Mouse (Mus musculus) Patski (cell line): ENCODE measurements around the gene Cdkn1a. TPM values are rescaled to one million over a fixed set of nuclear protein-coding genes. Genes with fewer than 3 reads are reported as not detected.
"Not testable (repeated sequence)": the region's sequence is repeated elsewhere in the genome, so short reads cannot be mapped to it uniquely, and the experiment has no call there.

ENCODE experiments used
- ATAC-seq: fragments of 100-300 bp; one replicate; pipeline ENCODE4 v1.8.0; 2021
- CTCF ChIA-PET: fragments of 350-600 bp; sonication (Branson Sonifier 250); formaldehyde crosslinking; loops from one replicate; lab custom pipeline; 2022; ENCODE audit warnings: inconsistent platforms; lab: Charles Lee
- POLR2A ChIA-PET: fragments of 350-600 bp; sonication (Branson Sonifier 250); formaldehyde crosslinking; loops from one replicate; lab custom pipeline; 2022; ENCODE audit warnings: antibody characterized with exemption, inconsistent platforms; lab: Charles Lee
- DNase-seq: peaks from one replicate; pipeline ENCODE4 v3.0.0-alpha.2; 2011; ENCODE audit warnings: low read depth, low spot score
- H3K27me3 ChIP-seq: fragments of 371-371 bp; one replicate; pipeline ENCODE4 v1.5.1; 2021
- CTCF ChIP-seq: fragments of 100-300 bp; IDR thresholded peaks from one replicate; pipeline ENCODE4 v1.5.1; 2021
- in situ Hi-C: fragments of 300-500 bp; cut with MboI; formaldehyde crosslinking; loops from 3 replicates; pipeline ENCODE4 v1.11.1; 2018; ENCODE audit warnings: low pct_unique_long_range_greater_than_20kb, mixed read lengths
- polyA plus RNA-seq: library from polyadenylated mRNA; unstranded; gene quantifications from one replicate; pipeline ENCODE4 v1.2.3, GENCODE M21; 2021

Gene Cdkn1a
- polyA plus RNA-seq, 1 experiment from 2014 or later: 29.0 TPM

DNA sequence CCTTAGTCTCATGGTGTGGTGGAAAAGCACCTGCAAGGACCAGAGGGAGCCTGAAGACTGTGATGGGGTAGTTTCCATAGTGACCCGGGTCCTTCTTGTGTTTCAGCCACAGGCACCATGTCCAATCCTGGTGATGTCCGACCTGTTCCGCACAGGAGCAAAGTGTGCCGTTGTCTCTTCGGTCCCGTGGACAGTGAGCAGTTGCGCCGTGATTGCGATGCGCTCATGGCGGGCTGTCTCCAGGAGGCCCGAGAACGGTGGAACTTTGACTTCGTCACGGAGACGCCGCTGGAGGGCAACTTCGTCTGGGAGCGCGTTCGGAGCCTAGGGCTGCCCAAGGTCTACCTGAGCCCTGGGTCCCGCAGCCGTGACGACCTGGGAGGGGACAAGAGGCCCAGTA is 7.5 kb downstream of the Cdkn1a start:
- in situ Hi-C loops: loop anchor here (5.0 kb wide), 1 partner anchor 74 kb away; no protein-coding TSS in a partner anchor
- CTCF ChIA-PET: no interaction called here
- no peak for TF ChIP-seq CTCF
- H3K27me3 ChIP-seq: no peaks in the 10 kb centered on the region
- ATAC-seq (no peak), DNase-seq (no peak)
- POLR2A ChIA-PET: no interaction called here

GRCm38 (mm10) chr17:29099076-29099475 is 8.3 kb downstream of the Cdkn1a start:
- no peak for ATAC-seq
- no peaks in the 10 kb centered on the region for H3K27me3 ChIP-seq
- CTCF ChIA-PET: no interaction called here
- TF ChIP-seq CTCF: no peak
- in situ Hi-C loops: loop anchor here (5.0 kb wide), 1 partner anchor 73 kb away; no protein-coding TSS in a partner anchor
- POLR2A ChIA-PET: no interaction called here
- DNase-seq: no peak

GRCm38 (mm10) chr17:29100627-29101026 is 9.9 kb downstream of the Cdkn1a start:
- in situ Hi-C loops: no loop called here
- ATAC-seq (no peak), DNase-seq (no peak)
- no peak for TF ChIP-seq CTCF
- ChIA-PET POLR2A (no interaction called here), CTCF (interaction anchor here (1.0 kb wide), 1 partner anchor 18 kb away, joined by 4 read pairs; no protein-coding TSS in a partner anchor)
- no peaks in the 10 kb centered on the region for H3K27me3 ChIP-seq

DNA sequence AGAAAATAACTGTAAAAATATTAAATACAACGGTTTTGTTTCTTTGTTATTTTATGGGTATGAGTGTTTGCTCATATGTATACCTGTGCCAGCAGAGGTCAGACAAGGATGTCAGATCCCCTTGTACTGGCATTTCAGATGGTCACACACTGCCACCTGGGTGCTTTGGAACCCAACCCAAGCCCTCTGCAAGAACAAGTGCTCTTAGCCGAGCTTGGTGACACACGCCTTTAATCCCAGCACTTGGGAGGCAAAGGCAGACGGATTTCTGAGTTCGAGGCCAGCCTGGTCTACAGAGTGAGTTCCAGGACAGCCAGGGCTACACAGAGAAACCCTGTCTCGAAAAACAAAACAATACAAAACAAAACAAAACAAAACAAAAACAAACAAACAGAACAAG is 19.6 kb downstream of the Cdkn1a start:
- H3K27me3 ChIP-seq, POLR2A ChIA-PET, CTCF ChIA-PET, DNase-seq, ATAC-seq, in situ Hi-C loops: not testable (repeated sequence)

DNA sequence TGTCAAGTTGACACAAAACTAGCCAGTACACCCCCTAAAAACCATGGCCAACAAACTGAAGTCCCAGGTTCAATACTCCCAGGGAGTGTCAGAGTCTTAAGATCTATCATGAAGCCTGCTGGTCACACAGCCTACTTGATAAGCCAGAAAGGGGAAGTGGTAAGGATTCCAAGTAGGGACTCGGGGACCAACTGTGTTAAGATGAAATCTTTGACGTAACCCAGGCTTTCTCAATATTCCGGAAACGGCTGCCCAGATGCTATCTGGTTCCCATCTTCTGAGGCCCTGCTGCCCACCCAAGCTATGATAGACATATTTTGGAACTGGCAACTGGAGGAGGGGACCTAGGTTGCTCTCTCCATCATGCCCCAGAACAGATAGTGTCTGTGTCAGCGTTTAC is 20.6 kb downstream of the Cdkn1a start:
- ChIA-PET CTCF (interaction anchor here (1.7 kb wide), 1 partner anchor 135 kb away, joined by 4 read pairs; no protein-coding TSS in a partner anchor), POLR2A (no interaction called here)
- TF ChIP-seq CTCF: no peak
- no peaks in the 10 kb centered on the region for H3K27me3 ChIP-seq
- in situ Hi-C loops: no loop called here
- ATAC-seq: no peak
- DNase-seq: no peak

DNA sequence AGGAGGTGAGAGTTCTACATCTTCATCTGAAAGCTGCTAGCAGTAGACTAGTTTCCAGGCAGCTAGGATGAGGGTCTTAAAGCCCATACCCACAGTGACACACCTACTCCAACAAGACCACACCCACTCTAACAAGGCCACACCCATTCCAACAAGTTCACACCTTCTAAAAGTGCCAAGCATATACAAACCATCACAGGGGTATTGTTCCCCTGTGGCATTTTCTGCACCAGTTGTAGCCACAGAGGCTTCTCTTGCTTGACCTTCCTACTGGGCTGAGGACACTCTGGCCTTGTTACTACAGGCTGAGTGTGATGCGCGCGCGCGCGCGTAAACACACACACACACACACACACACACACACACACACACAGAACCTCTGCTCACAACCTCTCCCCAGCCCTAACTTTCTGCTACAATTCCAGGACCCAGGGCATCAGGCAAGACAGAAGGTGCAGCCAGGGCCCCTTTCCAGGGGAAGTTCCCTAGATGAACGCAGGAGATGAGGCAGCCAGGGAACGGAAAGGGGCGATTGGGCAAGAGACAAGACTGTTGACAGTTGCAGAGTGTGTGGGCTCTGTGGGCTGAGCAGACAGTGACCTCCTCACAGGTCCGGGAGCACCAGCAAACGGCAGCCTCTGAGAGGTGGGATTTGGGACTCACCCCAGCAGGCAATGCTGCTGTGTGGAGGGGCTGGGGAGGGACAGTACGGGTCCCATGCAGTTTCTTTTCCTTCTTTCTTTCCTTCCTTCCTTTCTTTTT is 23.0 kb downstream of the Cdkn1a start, which contains the start of gene Rab44:
TSS of gene Rab44 (plus strand) at position 555 of the 762 bp plus-strand sequence.
- in situ Hi-C loops: no loop called here
- CTCF ChIA-PET: no interaction called here
- POLR2A ChIA-PET: no interaction called here
- ATAC-seq (no peak), DNase-seq (no peak)
- no peak for TF ChIP-seq CTCF
- H3K27me3 ChIP-seq: no peaks in the 10 kb centered on the region

- no peak for DNase-seq
- no peak for ATAC-seq
- no peak for TF ChIP-seq CTCF
- H3K27me3 ChIP-seq: no peaks in the 10 kb centered on the region
- ChIA-PET POLR2A (interaction anchor here (0.7 to 0.8 kb wide), 2 partner anchors 22 to 39 kb away, joined by 3 to 6 read pairs; no protein-coding TSS in a partner anchor), CTCF (interaction anchor here (2.1 kb wide), 1 partner anchor 20 kb away, joined by 7 read pairs; no protein-coding TSS in a partner anchor)
- in situ Hi-C loops: no loop called here
Measured at GRCm38 (mm10) chr17:29116023-29116422, 25.2 kb downstream of the Cdkn1a start.

GRCm38 (mm10) chr17:29117006-29117648 is 26.4 kb downstream of the Cdkn1a start:
- no peak for TF ChIP-seq CTCF
- ChIA-PET CTCF (interaction anchor here (2.1 kb wide), 1 partner anchor 21 kb away, joined by 7 read pairs; no protein-coding TSS in a partner anchor), POLR2A (no interaction called here)
- no peak for DNase-seq
- no peak for ATAC-seq
- in situ Hi-C loops: no loop called here
- no peaks in the 10 kb centered on the region for H3K27me3 ChIP-seq

DNA sequence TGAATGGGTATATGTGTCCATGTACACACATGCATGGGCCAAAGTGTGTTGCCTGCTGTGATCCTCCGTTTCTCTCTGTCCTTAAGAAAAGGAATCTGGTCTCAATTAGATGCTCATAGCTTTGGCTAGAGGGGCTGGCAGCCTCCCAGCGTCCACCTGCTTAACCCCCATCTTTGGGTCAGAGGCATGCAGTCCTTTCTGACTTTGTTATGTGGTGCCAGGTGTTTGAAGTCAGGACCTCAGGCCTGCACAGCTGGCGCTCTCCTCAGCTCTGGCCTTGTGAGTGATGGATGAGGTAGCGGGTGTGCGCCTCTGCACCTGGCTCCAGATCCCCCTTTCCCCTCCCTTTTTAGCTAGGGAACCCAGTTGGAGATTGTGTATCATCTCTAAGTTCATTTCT is 27.3 kb downstream of the Cdkn1a start:
- POLR2A ChIA-PET: no interaction called here
- no peak for TF ChIP-seq CTCF
- DNase-seq: no peak
- in situ Hi-C loops: no loop called here
- no peaks in the 10 kb centered on the region for H3K27me3 ChIP-seq
- CTCF ChIA-PET: interaction anchor here (1.5 to 1.7 kb wide), 2 partner anchors 23 to 53 kb away, joined by 6 read pairs; no protein-coding TSS in a partner anchor
- ATAC-seq: no peak

DNA sequence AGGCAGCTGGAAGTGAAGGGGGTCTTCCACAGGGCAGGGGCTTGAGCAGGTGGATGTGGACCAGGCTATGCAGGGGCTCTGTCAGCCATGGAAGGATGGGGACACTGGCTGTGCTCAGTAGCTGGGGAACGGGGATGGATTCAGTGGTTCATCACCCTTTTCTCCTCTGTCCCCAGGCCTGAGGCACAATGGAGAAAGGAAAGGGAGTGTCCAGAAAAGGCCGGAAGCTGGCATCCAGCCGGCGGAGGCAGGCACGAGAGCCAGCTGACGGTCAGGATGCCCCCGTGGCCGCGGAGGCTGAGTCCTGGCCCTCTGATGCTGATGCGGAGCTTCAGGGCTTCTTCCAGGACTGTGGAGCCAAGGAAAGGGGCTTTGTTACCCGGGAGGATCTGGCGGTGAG is 29.9 kb downstream of the Cdkn1a start:
- no peak for TF ChIP-seq CTCF
- no peak for DNase-seq
- CTCF ChIA-PET: interaction anchor here (0.7 kb wide), 1 partner anchor 25 kb away, joined by 3 read pairs; no protein-coding TSS in a partner anchor
- ATAC-seq: no peak
- in situ Hi-C loops: no loop called here
- H3K27me3 ChIP-seq: no peaks in the 10 kb centered on the region
- POLR2A ChIA-PET: no interaction called here
